Mouse (Mus musculus): ENCODE measurements around the gene Ankrd11.

Gene Ankrd11

GRCm38 (mm10) chr8:123005805-123006204 is 36.3 kb downstream of the Ankrd11 start:
- no peak for DNase-seq (ENCODE audit: low read depth in 1 of 2, low spot score in 2 of 2)

GRCm38 (mm10) chr8:123005328-123005727 is 36.7 kb downstream of the Ankrd11 start:
- no peak for DNase-seq (ENCODE audit: low read depth in 1 of 2, low spot score in 2 of 2)

- DNase-seq (ENCODE audit: low read depth in 1 of 2, low spot score in 2 of 2), result no peak
These were observed 37.8 kb downstream of the Ankrd11 start for GRCm38 (mm10) chr8:123004033-123004922.

DNA sequence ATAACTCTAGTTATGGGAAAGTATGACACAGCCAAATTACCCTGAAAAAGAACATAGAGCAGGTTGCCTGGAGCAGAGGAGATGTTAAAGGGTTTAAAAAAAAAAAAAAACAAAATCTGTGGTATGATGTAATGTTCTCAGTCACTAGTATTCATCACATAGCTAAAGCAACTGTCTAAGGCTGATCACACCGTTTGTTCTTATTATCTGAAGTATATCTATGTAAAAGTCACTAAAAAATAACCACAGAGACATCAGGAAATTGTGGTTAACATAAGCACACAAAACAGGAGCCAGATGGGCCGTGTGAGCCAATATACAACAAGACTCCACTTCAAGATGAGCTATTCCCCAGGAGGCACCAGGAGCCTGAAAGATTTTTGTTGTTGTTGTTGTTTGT is 41.8 kb downstream of the Ankrd11 start:
- no peak for DNase-seq (ENCODE audit: low read depth in 1 of 2, low spot score in 2 of 2)

GRCm38 (mm10) chr8:122997963-122998362 is 44.1 kb downstream of the Ankrd11 start:
- DNase-seq (ENCODE audit: low read depth in 1 of 2, low spot score in 2 of 2), result no peak

DNA sequence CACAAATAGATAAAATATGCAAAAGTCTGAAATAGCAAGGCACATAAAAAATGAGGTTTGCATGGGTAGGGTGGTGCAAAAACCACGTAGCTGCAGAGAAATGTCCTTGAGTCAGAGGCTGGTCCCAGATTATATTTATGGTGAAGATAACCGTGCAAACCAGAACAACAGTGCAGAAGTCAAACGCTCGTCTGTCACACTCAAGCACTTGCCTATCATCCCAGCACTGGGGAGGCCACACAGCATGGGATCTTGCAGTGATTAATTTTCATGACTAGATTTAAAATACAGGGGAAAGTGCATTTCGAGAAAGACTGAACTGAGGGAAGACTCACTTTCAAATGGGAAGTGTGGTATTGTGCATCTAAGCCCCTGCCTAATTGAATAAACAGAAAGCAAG is 48.3 kb downstream of the Ankrd11 start:
- no peak for DNase-seq (ENCODE audit: low read depth in 1 of 2, low spot score in 2 of 2)

GRCm38 (mm10) chr8:122993031-122993430 is 49.0 kb downstream of the Ankrd11 start:
- DNase-seq (ENCODE audit: low read depth in 1 of 2, low spot score in 2 of 2), result no peak

- DNase-seq (ENCODE audit: low read depth in 1 of 2, low spot score in 2 of 2), result no peak
These were observed 49.8 kb downstream of the Ankrd11 start for GRCm38 (mm10) chr8:122992296-122992695.

GRCm38 (mm10) chr8:122991368-122991767 is 50.7 kb downstream of the Ankrd11 start:
- no peak for DNase-seq (ENCODE audit: low read depth in 1 of 2, low spot score in 2 of 2)

GRCm38 (mm10) chr8:122989976-122990375 is 52.1 kb downstream of the Ankrd11 start:
- DNase-seq (ENCODE audit: low read depth in 1 of 2, low spot score in 2 of 2), result no peak

DNA sequence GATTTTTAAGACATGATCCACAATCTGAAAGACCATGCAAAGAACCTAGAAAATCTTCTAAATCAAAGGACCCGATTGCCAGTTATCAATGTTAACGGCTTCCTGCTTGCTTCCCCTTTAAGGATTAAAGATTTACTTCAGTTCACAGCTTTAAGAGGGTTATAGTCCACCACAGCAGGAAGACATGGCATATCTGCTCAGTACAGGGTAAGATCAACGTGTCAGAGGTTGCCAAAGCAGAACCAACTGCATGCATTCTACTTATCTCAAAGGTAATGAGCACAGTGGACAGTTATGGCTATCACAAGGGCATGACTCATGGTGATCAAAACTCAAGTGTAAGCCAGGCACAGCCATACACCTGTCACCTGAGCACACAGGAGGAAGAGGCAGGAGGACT is 53.1 kb downstream of the Ankrd11 start:
- DNase-seq (ENCODE audit: low read depth in 1 of 2, low spot score in 2 of 2), result no peak

GRCm38 (mm10) chr8:122987255-122987654 is 54.8 kb downstream of the Ankrd11 start:
- no peak for DNase-seq (ENCODE audit: low read depth in 1 of 2, low spot score in 2 of 2)

DNA sequence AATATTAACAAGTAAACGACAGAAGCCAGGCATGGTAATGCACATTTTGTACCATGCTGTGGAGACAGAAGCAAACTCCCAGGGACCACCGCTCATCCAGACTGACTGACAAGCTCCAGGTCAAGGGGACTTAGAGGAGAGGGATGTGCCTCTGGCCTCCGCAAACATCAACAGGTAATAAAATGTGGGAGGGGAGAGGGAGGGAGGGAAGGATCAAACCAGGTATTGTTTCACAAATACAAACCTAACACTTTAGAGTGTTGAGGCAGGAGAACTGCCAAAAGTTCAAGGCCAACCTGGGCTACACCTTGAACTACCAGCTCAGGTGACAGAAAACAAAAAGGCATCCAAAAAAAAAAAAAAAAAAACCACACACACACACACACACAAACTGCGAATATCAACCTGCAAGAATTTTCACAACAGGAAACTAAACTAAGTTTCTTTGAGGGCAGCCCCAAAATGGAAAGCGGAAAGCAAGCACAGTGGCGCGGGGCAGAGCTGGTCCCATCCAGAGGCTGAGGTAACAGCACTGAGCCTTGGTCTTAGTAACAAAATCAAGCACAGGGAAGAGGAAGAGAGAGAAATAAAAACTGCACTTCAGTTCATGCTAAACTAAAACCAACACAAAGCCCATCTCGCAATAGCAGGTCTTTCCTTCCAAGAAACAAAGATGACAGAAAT is 55.4 kb downstream of the Ankrd11 start:
- DNase-seq (ENCODE audit: low read depth in 1 of 2, low spot score in 2 of 2), result no peak

DNA sequence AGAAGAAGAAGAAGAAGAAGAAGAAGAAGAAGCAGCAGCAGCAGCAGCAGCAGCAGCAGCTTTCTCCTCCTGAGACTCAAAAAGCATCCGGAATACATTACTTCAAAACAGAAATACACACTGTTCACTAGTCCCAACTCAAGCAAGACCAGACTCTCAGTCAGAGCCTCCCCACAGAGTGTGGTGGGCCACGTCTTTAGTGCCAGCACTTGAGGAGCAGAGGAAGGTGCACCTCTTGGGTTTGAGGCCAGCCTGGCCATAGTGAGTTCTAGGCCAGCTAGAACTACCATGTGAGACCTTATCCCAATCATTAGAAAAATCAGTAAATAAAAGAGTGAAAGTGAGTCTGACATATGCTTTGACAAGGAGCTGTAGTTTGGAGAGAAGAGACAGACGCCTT is 57.9 kb downstream of the Ankrd11 start:
- no peak for DNase-seq (ENCODE audit: low read depth in 1 of 2, low spot score in 2 of 2)

DNA sequence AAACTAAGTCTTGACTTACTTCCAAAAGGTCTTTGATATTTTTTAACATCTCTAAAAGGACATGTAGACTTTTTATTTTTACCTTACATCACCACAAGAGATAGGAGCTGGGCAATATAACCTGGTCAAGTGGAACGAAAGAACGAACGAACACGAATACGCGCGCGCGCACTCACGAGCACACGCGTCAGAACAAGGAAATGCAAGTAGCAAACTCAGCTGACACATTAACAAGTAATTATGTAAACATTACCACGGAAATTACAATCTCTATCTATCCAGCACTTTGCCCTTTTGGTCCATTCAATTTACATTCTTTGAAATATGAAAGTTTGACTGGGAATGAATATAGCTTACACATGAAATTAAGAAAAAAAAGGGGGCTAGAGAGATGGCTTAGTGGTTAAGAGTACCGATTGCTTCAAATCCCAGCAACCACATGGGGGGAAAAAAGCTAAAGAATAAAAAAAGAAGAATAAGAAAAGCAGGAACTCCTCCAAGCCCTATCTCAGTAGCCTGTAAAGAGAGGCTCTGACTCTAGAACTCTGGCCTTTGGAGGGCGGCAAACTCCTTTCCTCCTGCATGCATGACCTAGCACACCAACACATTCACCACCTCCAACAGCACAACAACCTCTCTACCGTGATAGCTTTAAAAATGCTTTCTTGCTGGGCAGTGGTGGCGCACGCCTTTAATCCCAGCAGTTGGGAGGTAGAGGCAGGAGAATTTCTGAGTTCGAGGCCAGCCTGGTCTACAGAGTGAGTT is 58.7 kb downstream of the Ankrd11 start:
- DNase-seq (ENCODE audit: low read depth in 1 of 2, low spot score in 2 of 2), result no peak

GRCm38 (mm10) chr8:122981646-122982045 is 60.4 kb downstream of the Ankrd11 start:
- no peak for DNase-seq (ENCODE audit: low read depth in 1 of 2, low spot score in 2 of 2)

DNA sequence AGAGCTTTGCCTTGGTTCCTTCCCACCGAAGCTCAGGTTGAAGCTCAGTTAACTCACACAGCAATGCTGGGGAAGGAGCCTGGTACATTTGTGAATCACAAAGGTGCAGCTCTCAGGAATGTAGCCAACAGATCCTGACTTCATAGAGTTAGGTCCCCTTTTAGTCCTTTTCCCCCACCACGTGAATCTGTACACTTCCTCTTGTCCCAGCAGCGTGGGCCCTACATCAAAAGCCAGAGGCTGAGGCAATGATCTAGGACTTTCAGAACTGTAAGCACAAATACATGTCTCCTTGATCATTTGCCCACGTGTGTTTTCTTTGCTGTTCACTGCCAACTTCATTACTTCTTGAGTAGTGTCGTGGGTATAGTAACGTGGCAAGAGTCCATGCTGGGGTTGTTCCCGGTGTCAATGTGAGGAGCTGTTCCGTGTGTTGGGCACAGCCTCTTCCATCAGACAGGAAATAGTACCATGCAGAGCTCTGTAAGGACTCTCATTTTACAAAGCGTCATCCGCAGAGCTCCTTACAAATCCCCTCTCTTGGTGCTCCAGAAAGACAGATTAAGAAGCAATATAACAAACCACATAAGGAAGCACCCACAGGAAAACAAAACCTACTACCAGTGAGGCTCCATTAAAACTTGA is 62.1 kb downstream of the Ankrd11 start:
- DNase-seq (ENCODE audit: low read depth in 1 of 2, low spot score in 2 of 2), result peak in 1 of 2 experiments; percentile 16

- no peak for DNase-seq (ENCODE audit: low read depth in 1 of 2, low spot score in 2 of 2)
These were observed 62.7 kb downstream of the Ankrd11 start for GRCm38 (mm10) chr8:122979424-122979823.

DNA sequence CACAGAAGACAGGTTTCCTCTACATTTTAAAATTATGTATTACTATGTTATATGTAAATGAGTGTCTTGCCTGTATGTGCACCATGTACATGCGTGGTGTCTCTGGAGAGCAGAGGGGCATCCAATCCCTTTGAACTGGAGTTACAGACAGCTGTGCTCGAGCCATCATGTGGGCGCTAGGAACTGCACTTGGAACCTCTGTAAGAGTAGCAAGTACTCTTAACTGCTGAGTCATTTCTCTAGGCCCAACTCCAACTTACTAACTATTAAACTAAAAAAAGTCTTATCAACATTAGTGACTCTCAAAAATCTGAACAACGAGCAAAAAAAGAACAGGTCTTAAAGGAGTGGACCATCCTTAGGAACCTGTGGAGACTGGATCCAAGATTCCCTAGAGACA is 66.0 kb downstream of the Ankrd11 start:
- DNase-seq (ENCODE audit: low read depth in 1 of 2, low spot score in 2 of 2), result no peak

DNA sequence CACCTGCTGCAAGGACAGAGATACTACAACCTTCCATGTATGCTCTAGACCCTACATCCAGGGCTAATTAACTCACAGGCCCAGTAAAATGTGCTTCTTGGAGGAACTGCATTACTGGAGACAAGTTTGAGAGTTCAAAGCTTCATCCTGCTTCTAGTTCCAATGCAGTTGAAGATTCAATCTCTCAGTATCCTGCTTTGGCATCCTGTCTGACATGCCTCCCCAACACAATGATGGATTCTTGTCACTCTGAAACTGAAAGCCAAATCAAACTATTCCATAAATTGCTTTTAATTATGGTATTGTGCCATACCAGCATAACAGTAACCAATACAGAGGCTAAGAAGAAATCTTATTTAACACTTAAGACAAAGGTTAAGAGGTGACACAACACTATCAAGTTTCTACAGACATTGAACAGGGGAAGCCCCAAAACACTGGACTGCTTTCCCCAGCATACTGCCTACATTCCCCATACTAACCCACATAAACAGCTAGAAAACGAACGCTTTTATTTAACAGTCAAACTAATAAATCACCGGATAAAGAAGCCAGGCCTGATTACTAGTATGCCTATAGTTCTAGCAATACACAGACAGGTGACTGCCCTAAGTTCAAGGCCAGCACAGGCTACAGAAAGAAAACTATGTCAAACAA is 72.0 kb downstream of the Ankrd11 start:
- DNase-seq (ENCODE audit: low read depth in 1 of 2, low spot score in 2 of 2), result no peak

- no peak for DNase-seq (ENCODE audit: low read depth in 1 of 2, low spot score in 2 of 2)
These were observed 73.9 kb downstream of the Ankrd11 start for GRCm38 (mm10) chr8:122968145-122968544.

Data from monocyte, adult 2 months (primary cell).